Mouse (Mus musculus): ENCODE measurements around the gene Arhgef12.

DNA sequence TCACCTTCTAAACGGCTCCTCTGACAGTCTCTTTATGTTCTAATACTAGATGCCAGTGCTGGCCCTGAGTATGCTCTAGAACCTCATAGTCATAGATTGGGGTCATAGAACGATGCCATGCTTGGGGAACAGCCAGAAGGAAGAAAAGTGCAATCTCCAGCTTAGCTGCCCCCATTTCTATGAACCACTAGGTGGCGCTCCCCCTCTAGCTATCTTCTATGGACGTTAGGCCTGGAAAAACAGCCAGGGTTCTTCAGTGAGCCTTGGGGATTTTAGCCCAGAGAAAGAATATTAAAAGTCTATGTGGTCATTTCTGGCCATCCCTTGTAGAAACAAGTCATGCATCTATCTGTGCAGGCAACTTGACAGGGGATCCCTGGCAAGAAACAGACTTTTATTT lies 34.8 kb upstream of the Arhgef12 start:
- TF ChIP-seq POLR2A (IDR thresholded peaks at IDR 0.05; ENCODE audit: insufficient read depth, low read depth, low read length) (no peak), CTCF (IDR thresholded peaks at IDR 0.05; ENCODE audit: insufficient read depth, low read depth, low read length) (no peak)
